Mouse (Mus musculus): ENCODE results near the gene Ecm1.
"Not testable (repeated sequence)": the region's sequence is repeated elsewhere in the genome, so short reads cannot be mapped to it uniquely, and the experiment has no call there.

Ecm1 gene

DNA sequence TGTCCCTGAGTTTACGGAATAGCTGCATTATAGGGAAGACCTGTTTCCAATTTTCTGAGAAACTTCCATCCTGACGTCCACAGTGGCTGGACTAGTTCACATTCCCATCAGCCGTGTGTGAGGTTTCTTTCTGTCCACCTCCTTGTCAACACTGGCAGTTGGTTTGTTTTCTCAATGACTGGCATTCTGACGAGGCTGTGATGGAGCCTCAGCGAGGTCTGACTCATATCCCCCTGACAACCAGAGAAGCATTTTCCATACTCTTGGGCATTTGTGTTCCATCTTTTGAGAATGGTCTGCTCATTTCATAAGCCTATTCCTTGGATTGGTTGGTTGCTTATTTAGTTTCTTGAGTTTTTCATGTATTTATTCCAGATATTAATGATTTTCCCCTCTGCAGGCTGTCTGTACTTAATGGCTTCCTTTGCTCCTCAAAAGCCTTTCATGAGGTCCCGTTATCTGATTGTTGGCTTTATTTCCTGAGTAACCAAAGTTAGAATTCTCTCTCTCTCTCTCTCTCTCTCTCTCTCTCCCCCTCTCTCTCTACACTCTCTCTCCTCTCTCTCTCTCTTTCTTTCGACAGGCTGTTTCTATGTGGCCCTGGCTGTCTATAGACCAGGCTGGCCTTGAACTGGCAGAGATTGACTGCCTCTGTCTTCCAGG lies 12.5 kb downstream of the Ecm1 start:
- DNase-seq (ENCODE audit: low spot score), result no peak

- DNase-seq (ENCODE audit: low spot score), result no peak
These were observed 13.5 kb downstream of the Ecm1 start for GRCm38 (mm10) chr3:95725863-95726262.

GRCm38 (mm10) chr3:95722386-95722785 lies 17.0 kb downstream of the Ecm1 start:
- no peak for DNase-seq (ENCODE audit: low spot score)

DNA sequence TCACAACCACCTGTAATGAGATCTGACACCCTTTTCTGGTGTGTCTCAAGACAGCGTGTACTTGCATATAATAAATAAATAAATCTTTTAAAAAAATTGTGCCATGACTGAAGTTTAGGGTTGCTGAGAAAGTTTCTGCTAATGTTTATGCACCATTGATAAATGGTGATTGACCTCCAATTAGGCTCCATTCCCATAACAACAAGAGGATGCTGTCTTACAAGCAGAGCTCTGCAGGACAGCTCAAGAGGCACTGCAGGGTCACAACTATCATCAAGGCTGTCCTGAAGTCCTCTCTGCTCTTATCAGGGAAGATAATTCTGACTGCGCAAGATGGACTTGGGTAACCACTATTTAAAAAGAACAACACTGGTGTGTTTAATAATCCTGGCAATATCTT lies 21.2 kb downstream of the Ecm1 start:
- DNase-seq (ENCODE audit: low spot score), result no peak

DNA sequence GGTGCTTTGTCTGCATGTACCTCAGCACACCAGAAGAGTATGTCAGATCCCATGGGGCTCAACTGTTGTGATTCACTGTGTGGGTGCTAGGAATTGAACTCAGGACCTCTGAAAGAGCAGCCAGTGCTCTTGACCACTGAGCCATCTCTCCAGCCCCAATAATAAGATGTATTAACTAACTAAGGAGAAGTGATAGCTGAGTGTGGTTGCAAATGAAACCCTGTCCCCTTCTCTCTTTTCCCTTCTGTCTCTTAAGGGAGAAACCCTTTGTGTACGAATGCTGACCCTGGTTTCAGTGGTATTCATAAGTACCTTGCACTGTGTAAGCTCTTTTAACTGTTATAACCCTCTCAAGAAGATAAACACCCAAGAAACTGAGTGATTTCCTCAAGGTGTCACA lies 23.3 kb downstream of the Ecm1 start:
- DNase-seq (ENCODE audit: low spot score), result no peak

DNA sequence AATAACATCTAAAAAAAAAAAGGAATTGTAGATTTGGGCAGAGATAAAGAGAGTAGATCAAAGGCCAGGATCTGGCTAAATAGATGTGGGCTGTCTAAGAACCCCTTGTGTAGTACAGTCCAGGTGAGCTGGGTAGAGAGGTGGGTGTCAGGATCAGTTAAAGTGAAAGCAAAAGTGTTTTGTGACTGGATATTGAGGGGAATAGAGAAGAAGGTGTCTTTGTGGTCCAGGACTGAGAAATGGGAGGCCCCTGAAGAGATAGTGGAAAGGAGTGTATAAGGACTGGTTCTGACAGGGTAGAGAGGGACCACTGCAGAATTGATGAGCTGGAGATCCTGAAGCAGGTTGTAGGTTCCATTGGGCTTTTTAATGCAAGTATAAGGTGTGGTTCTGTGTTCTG lies 29.4 kb downstream of the Ecm1 start:
- DNase-seq (ENCODE audit: low spot score), result no peak

DNA sequence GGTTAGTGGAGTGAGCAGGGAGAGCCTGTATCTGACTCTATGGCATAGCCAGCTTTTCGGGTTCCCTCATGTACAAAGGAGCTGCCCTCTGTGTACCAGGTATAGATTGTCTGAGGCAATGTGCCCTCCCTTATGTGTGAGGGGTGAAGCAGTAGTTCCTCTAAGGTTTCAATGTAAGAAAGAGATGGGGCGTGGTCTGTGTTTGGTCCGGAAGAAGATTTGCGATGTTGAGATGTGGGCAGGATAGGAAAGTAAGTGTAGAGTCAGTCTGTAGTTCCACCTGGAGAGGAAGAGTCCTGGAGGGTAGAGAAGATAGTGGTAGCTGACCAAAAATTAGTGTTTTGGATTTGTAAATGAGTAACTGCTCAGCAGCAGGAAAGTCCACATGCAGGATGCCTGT lies 30.3 kb downstream of the Ecm1 start:
- DNase-seq (ENCODE audit: low spot score), result no peak

DNA sequence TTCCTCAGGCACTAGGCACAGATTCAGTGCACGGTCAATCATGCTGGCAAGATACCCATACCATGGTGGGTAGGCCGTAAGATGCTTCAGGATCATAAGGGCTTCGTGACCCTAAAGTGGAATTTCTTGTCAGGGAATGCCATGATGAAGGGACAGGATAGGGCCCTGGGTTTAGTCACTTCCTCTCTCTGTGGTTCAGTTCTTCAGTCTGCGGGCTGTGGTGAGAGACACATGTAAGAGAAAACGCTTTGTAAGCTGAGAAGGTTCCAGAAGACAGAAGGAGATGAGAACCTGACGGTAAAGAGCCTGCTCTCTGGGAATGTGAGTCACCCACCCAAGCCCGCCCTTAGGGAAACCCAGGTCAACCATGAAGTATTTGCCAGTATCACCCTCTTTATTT lies 31.9 kb downstream of the Ecm1 start:
- DNase-seq (ENCODE audit: low spot score), result no peak

GRCm38 (mm10) chr3:95706273-95706672 lies 33.1 kb downstream of the Ecm1 start:
- no peak for DNase-seq (ENCODE audit: low spot score)

- no peak for DNase-seq (ENCODE audit: low spot score)
These were observed 34.8 kb downstream of the Ecm1 start for GRCm38 (mm10) chr3:95704612-95705011.

DNA sequence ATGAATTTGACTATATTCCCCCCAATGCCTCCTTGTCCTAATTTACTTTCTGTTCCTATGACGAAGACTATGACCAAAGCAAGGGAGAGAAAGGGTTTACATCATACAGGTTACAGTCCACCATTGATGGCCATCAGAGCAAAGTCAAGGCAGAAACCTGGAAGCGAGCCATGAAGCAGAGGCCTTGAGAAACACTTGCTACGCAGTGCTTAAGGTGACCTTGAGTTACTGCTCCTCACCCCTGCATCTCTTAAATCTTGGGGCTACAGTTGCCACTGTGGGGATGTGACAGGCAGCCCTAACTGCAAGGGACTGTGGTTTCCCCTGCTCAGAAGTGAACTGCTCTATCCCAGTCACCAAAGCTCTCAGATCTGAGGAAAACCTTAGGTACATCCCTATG lies 36.1 kb downstream of the Ecm1 start:
- no peak for DNase-seq (ENCODE audit: low spot score)

DNA sequence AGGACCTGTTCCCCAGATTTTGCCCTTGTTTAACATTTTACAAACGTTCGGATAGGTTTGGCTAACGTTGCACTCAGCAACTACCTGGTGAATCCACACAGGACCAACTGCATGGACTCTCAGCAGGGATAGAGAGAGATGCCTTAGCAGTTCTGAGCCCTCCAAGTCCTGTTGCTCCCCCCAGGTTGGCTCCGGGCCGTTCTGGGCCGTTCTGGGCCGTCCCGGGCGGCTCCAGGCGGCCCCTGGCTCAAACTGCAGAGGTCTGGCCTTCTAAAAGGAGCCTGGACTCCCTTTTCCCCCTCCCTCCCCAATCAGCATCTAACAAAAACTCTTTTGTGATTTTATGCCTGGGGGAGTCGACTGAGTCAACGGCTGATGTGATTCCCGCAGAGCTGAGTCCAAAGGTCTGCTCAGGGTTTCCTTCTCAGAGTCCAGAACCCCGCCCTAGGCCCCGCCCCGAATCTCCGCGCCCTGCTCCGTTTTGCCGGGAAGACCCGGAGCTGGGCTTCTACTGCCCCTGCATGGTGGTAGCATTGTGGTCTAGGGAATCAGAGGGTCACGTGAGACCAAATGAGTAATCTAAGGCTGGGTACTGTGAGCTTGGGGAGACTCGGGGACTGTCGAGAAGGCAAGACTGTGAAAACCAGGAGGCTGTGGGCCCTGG lies 37.4 kb downstream of the Ecm1 start:
- peak; percentile 79 for DNase-seq (ENCODE audit: low spot score)

DNA sequence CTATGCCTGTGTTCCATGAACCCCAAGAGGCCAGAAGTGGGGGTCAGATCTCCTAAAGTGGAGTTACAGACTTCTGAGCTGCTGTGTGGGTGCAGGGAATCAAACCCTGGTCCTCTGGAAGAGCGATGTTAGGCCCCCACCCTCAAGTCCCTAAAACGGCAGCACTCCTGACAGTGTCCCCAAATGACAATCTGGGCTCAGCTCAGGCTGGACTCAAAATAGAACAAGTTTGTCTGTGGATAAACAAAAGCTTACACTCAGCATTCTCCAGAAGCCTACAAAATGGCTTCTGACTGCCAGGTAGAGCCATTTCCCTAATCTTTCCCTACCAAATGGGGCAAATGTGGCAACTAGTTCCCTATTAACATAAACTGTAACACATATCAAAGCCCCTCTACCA lies 38.3 kb downstream of the Ecm1 start:
- DNase-seq (ENCODE audit: low spot score), result no peak

GRCm38 (mm10) chr3:95700233-95700681 lies 39.1 kb downstream of the Ecm1 start:
- DNase-seq (ENCODE audit: low spot score), result no peak

- no peak for DNase-seq (ENCODE audit: low spot score)
These were observed 41.1 kb downstream of the Ecm1 start for GRCm38 (mm10) chr3:95698286-95698685.

GRCm38 (mm10) chr3:95696360-95696759 lies 43.0 kb downstream of the Ecm1 start:
- peak; percentile 78 for DNase-seq (ENCODE audit: low spot score)

DNA sequence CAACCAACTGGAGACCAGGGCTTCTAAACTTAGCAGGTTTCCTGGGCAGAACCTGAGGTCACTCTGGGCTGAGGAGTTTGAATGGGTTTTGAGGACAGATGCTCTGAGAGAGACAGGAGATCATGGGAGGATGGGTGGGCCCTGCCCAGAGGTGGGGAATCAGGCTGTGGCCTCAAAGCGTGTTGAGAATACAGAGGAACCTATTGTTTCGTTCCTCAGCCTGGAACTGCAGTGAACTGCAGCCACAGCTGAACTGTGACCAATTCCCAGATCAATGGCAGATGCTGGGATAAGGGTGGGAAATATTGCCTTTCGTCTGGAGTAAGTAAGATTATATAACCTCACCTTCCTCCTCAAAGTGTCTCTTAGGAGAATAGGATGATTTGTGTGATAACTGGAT lies 43.6 kb downstream of the Ecm1 start:
- peak; percentile 60 for DNase-seq (ENCODE audit: low spot score)

GRCm38 (mm10) chr3:95694808-95695703 lies 44.3 kb downstream of the Ecm1 start:
- no peak for DNase-seq (ENCODE audit: low spot score)

DNA sequence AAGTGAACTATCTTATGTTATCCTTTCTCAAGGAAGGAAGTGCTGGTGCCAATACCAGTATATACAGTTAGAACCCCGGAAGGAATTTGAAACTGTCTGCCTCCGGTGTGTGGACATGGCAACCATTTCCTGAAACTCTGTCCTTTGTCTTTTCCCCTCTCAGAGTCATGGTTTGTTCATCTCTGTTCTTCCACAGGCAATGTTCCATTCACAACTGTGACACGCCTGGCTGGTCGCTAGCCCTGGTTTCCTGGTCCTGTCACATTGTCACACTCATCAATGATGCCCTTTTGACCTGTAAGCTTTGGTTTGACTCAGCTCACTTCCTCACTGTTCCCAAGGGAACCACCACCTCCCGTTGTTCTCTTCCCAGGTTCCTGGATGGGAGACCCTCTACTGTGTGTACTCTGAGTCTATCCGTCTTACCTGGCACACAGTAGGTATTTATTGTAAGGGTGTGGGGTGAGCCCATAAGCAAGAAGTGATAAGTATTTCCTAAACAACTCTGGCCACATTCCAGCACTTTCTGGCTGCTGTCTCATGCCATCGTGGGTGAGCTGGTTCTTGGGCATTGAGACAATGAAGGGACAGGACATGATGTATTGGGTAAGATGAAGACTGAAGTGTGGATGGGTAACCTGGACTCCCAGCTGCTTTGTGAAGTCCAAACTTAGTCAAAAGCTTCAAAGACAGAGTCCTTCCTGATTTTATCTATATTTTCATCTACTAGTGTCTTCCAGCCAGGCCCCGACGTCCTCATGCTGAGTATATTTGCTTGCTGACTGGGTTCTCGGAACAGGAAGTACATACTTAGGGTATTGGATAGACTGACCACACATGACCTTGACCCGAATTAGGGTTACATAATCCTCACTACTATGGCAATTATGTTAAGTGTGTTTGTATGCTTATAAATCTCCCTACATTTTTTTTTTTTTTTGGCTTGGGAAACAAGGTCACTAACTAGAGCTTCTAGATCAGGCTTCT lies 45.3 kb downstream of the Ecm1 start:
- DNase-seq (ENCODE audit: low spot score), result peak; percentile 75

- no peak for DNase-seq (ENCODE audit: low spot score)
These were observed 46.7 kb downstream of the Ecm1 start for GRCm38 (mm10) chr3:95692677-95693076.

DNA sequence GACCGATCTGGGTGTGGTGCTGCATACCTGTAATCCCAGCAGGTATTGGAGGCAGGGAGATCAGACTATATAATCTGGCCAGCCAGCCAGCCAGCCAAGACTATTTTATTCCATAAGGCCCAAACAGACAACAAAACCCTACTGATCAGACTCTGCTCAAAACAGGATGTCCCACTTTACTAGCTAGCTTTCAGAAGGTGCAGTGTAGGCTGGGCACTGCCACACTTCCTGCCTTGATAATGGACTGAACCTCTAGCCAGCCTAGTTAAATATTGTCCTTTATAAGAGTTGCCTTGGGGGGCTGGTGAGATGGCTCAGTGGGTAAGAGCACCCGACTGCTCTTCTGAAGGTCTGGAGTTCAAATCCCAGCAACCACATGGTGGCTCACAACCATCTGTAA lies 48.8 kb downstream of the Ecm1 start:
- not testable (repeated sequence) for DNase-seq (ENCODE audit: low spot score)

GRCm38 (mm10) chr3:95689940-95690339 lies 49.4 kb downstream of the Ecm1 start:
- DNase-seq (ENCODE audit: low spot score), result no peak
